Mouse (Mus musculus) stomach, postnatal 0 days (tissue): ENCODE results near the gene Surf6. TPM values are rescaled to one million over a fixed set of nuclear protein-coding genes. Genes with fewer than 3 reads are reported as not detected.

Source experiments
- ATAC-seq: fragments of 200-750 bp; cut with Nextera tagmentation; 2 replicates; pipeline ENCODE4 v1.8.0; 2017; ENCODE audit not compliant: low FRiP score, low TSS enrichment
- DNase-seq: peaks from one replicate; pipeline ENCODE4 v3.0.0-alpha.2; 2016; ENCODE audit warnings: low spot score
- H3K27ac ChIP-seq: fragments of 300-500 bp; sonication (generic); replicated peaks from 2 replicates; pipeline ENCODE4 v1.5.1; 2014; ENCODE audit warnings: mild to moderate bottlenecking, control low read depth
- H3K27me3 ChIP-seq: fragments of 300-500 bp; sonication (generic); 2 replicates; pipeline ENCODE4 v1.6.1; 2014; ENCODE audit warnings: low read length; ENCODE audit not compliant: control insufficient read depth, insufficient read depth
- H3K36me3 ChIP-seq: fragments of 300-500 bp; sonication (generic); 2 replicates; pipeline ENCODE4 v1.6.1; 2014; ENCODE audit warnings: low read length, mixed read lengths; ENCODE audit not compliant: control insufficient read depth, insufficient read depth
- H3K4me1 ChIP-seq: fragments of 300-500 bp; sonication (generic); replicated peaks from 2 replicates; pipeline ENCODE4 v1.6.1; 2014; ENCODE audit warnings: antibody characterized with exemption; ENCODE audit not compliant: control insufficient read depth, insufficient read depth
- H3K4me2 ChIP-seq: fragments of 300-500 bp; sonication (generic); replicated peaks from 2 replicates; pipeline ENCODE4 v1.6.1; 2014; ENCODE audit warnings: low read depth, mild to moderate bottlenecking, control low read depth, moderate library complexity
- H3K4me3 ChIP-seq: fragments of 300-500 bp; sonication (generic); 2 replicates; pipeline ENCODE4 v1.5.1; 2014; ENCODE audit warnings: low read depth, low read length, control low read depth
- H3K9ac ChIP-seq: fragments of 300-500 bp; sonication (generic); 2 replicates; pipeline ENCODE4 v1.6.1; 2014; ENCODE audit warnings: mild to moderate bottlenecking, low read length, control low read depth, mixed read lengths
- H3K9me3 ChIP-seq: fragments of 300-500 bp; sonication (generic); 2 replicates; pipeline ENCODE4 v1.6.1; 2016; ENCODE audit warnings: low read length; ENCODE audit not compliant: control insufficient read depth
- CTCF ChIP-seq: IDR thresholded peaks from 2 replicates; pipeline ENCODE4 v1.5.1; 2016; ENCODE audit warnings: antibody characterized with exemption, low read depth, mild to moderate bottlenecking, moderate library complexity
- EP300 ChIP-seq: optimal IDR thresholded peaks from 2 replicates; pipeline ENCODE3; 2016; ENCODE audit warnings: antibody characterized with exemption
- WGBS: fragments of 180-500 bp; shearing (Covaris S2); extraction: QIAGEN DNeasy Blood & Tissue Kit; methylation state at CpG from one replicate; pipeline ENCODE4 v1.1.7; 2014; 5-methylcytosine and 5-hydroxymethylcytosine counted together
- polyA plus RNA-seq: library from polyadenylated mRNA; unstranded; fragments of >200 nt; fragmentation: Nextera tagmentation; extraction: Ambion mirVana; gene quantifications from 2 replicates; pipeline ENCODE4 v1.2.1, GENCODE M21; 2015

Surf6 gene
- 12.5 and 12.8 TPM in 2 replicates for polyA plus RNA-seq

DNA sequence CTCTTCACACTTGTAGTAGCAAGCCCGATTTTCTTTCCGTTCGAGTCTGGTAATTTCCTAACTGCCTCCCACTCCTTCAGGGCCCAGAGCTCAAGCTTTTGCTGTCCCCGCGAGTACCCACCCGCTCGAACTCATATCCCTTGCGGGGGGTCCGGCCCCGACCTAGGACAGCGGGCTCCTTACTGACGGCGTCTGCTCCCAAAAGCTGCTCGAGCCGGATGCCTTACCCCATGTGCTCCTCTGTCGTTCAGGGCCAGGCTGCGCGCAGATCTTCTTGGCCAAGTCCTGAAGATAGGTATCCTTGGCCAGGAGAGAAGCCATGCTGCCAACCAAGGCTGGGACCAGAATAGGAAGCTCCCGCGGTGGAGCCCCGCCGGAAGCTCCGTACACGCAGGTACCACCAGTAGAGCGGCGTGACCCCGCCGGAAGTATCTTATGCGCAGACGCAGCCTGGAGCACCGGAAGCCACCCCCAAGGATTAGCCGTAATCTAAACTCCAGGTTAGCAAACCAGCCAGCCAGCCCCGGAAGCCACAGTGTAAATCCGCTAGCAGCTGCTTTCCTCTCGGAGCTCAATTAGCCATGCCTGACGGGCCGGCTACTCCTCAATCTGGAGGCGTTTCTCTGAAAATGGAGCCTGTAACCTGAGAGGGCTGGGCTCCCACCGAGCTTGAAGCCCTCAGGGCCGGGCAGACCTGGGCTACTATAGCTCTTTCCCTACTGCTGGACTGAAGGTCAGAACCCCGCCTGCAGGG, at the start of gene Surf6:
TSS of gene Surf6 (minus strand) at position 413 of the 754 bp plus-strand sequence.
- H3K36me3 ChIP-seq, result peaks cover 22% of the 10 kb centered on the region

GRCm38 (mm10) chr2:26952193-26952592, 49.5 kb upstream of the Surf6 start:
- Histone ChIP-seq H3K9me3 (no peaks in the 10 kb centered on the region), H3K27me3 (no peaks in the 10 kb centered on the region), H3K4me3 (no peak overlapping the region), H3K36me3 (peaks cover 20% of the 10 kb centered on the region), H3K27ac (no peak overlapping the region), H3K4me2 (no peak overlapping the region), H3K4me1 (no peaks in the 10 kb centered on the region), H3K9ac (no peak overlapping the region)
- ATAC-seq (no peak), DNase-seq (no peak)
- TF ChIP-seq CTCF, result no peak
- no peak for TF ChIP-seq EP300
- 92% methylated on average over 4 of the region's 4 CpGs for WGBS

More for the DNA sequence above, at the start of gene Surf6:
- H3K4me1 ChIP-seq, result peaks cover 8% of the 10 kb centered on the region; the same call in 1 of the 2 replicates
- H3K4me2 ChIP-seq, result peak within 1 kb of the TSS; percentile 75
- H3K4me3 ChIP-seq, result peak within 1 kb of the TSS; percentile 60
- peak within 1 kb of the TSS; percentile 79 for H3K9ac ChIP-seq
- DNase-seq (peak; percentile 96), ATAC-seq (peak; percentile 95)
- H3K9me3 ChIP-seq, result no peaks in the 10 kb centered on the region
- WGBS, result under 1% methylated on average over 41 of the region's 41 CpGs
- H3K27ac ChIP-seq, result peak within 1 kb of the TSS; percentile 88
- no peaks in the 10 kb centered on the region for H3K27me3 ChIP-seq
- 0 out of 2 replicates have a peak, but pooled peaks have one; percentile 14 for TF ChIP-seq CTCF
- TF ChIP-seq EP300, result peak; percentile 51

DNA sequence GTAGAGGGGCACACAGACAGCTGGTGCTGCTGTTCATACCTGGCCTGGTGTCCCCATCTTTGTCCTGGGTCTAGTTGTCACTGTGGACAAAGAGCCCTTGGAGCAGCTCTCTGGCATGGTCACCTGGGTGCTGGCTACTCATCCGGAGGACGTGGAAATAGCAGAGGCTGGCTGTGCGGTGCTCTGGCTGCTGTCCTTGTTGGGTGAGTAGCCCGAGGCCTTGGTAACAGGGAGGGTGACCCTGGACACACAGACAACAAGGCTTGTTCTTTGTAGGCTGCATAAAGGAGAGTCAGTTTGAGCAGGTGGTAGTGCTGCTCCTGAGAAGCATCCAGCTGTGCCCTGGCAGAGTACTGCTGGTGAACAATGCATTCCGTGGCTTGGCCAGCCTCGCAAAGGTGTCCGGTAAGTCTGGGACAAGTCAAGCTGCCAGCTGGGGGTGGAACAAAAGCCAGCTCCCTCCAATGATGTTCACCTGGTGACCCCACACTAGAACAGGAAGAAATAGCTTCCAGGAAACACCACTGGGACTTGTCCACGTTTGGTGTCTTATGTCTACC, 48.7 kb upstream of the Surf6 start:
- Histone ChIP-seq H3K4me2 (no peak overlapping the region), H3K4me1 (no peaks in the 10 kb centered on the region), H3K4me3 (no peak overlapping the region), H3K36me3 (peaks cover 19% of the 10 kb centered on the region), H3K27ac (no peak overlapping the region), H3K9ac (no peak overlapping the region), H3K9me3 (no peaks in the 10 kb centered on the region), H3K27me3 (no peaks in the 10 kb centered on the region)
- no peak for TF ChIP-seq CTCF
- 90% methylated on average over 8 of the region's 8 CpGs for WGBS
- DNase-seq (no peak), ATAC-seq (no peak)

- Histone ChIP-seq H3K4me2 (no peak overlapping the region), H3K27ac (no peak overlapping the region), H3K27me3 (no peaks in the 10 kb centered on the region), H3K4me3 (no peak overlapping the region), H3K4me1 (no peaks in the 10 kb centered on the region), H3K36me3 (peaks cover 16% of the 10 kb centered on the region), H3K9ac (no peak overlapping the region), H3K9me3 (no peaks in the 10 kb centered on the region)
- TF ChIP-seq CTCF (no peak), EP300 (no peak)
- 82% methylated on average over 2 of the region's 2 CpGs for WGBS
- DNase-seq, result no peak
- ATAC-seq, result no peak
Observed at GRCm38 (mm10) chr2:26950411-26950810, 47.7 kb upstream of the Surf6 start.

GRCm38 (mm10) chr2:26943253-26943652, 40.6 kb upstream of the Surf6 start:
- Histone ChIP-seq H3K36me3 (no peaks in the 10 kb centered on the region), H3K27me3 (no peaks in the 10 kb centered on the region), H3K4me1 (no peaks in the 10 kb centered on the region), H3K9ac (no peak overlapping the region), H3K27ac (no peak overlapping the region), H3K4me2 (no peak overlapping the region), H3K9me3 (no peaks in the 10 kb centered on the region), H3K4me3 (no peak overlapping the region)
- DNase-seq, result no peak
- 67% methylated on average over 3 of the region's 3 CpGs for WGBS
- TF ChIP-seq EP300 (no peak), CTCF (no peak)
- no peak for ATAC-seq

DNA sequence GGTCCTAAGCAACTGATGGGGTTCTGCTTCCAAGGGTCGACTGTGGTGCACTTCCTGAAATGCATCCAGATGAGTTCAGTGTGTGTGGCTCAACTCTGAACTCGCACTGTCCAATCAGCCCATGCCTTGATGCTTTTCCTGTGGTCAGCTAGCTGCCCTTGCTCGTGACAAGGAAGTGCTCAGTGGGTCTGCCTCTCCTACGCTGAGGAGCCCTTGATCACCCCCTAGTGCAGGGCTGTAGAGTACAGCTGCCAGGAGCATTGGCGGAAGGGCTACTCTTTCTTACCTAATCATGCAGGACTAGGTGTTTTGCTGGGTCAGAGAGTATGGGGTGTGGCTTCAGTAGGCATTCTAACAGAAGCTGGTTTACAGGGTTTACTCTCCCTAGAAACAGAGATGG, 38.9 kb upstream of the Surf6 start:
- DNase-seq (peak; percentile 72), ATAC-seq (peak; percentile 88)
- Histone ChIP-seq H3K9me3 (no peaks in the 10 kb centered on the region), H3K9ac (no peak overlapping the region), H3K27me3 (no peaks in the 10 kb centered on the region), H3K4me1 (no peaks in the 10 kb centered on the region), H3K4me3 (no peak overlapping the region), H3K4me2 (no peak overlapping the region), H3K36me3 (no peaks in the 10 kb centered on the region), H3K27ac (no peak overlapping the region)
- TF ChIP-seq EP300, result no peak
- TF ChIP-seq CTCF, result peak; percentile 62
- 37% methylated on average over 5 of the region's 5 CpGs for WGBS
